Mouse (Mus musculus) layer of hippocampus, postnatal 36 days (tissue): ENCODE measurements around the gene Olfr1350. TPM values are rescaled to one million over a fixed set of nuclear protein-coding genes. Genes with fewer than 3 reads are reported as not detected.
A peak's percentile ranks its signal among the peaks of the same experiment; 100 is the strongest.
"Not testable (repeated sequence)": the region's sequence is repeated elsewhere in the genome, so short reads cannot be mapped to it uniquely, and the experiment has no call there.

Experiments used
- DNase-seq, 2 experiments: peaks; one replicate each; pipeline ENCODE4 v3.0.0; 2022
- total RNA-seq, 2 experiments: library from RNA; stranded (reverse); gene quantifications; 2 replicates each; pipeline ENCODE4 v1.2.3; 2021

Olfr1350 gene
- not detected for total RNA-seq

GRCm38 (mm10) chr7:6564541-6564940, at the start of gene Olfr1350:
Gene Olfr1350 (plus strand): TSS chr7:6564841.
- no peak for DNase-seq

GRCm38 (mm10) chr7:6521666-6522065, 43.0 kb upstream of the Olfr1350 start:
- no peak for DNase-seq

- DNase-seq, result no peak
These were observed 41.8 kb upstream of the Olfr1350 start, which contains the start of gene Olfr1349 for GRCm38 (mm10) chr7:6522850-6523249. Gene Olfr1349 (minus strand): TSS chr7:6522950.

- DNase-seq, result no peak
These were observed 39.6 kb upstream of the Olfr1350 start for GRCm38 (mm10) chr7:6525001-6525400.

- no peak for DNase-seq
These were observed 38.5 kb upstream of the Olfr1350 start for GRCm38 (mm10) chr7:6526141-6526540.

DNA sequence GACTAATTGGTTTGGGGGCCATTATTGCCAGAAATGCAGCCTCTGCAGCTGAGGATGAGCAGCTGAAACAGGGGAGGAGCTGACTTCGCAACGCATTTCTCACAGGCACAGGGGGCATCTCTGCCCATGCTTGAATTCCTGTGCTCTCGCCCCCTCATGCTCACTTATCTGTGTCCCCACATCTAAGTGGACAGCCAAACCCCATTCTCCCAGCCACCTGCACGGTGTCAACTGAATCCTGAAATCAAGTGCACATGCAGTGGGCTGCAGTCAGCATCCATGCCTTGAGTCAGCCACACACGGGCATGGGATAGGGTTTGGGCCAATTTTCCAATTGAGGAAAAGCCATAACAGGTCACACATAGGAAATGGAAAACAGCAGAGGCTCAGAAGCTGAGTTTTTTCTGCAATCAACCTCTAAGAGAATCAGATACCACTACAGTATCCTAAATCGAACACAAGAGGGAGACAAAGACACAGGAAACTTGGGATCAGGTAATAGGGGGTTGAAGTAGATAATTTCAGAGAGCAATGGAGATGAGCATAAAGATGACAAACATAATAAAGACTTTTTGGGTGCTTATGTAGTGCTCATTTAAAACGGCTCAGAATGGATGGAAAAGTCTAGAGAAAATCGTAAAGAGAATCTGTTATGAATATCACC, 21.6 kb downstream of the Olfr1350 start:
- DNase-seq, result peak in 1 of 2 experiments; percentile 9

GRCm38 (mm10) chr7:6588766-6589165, 24.1 kb downstream of the Olfr1350 start:
- DNase-seq, result not testable (repeated sequence)

GRCm38 (mm10) chr7:6603331-6603730, 38.7 kb downstream of the Olfr1350 start:
- DNase-seq, result no peak

Other genes starting within 250 kb of the Olfr1350 start
- 10 to 100 TPM; 10.4 to 13.1 TPM for gene Zfp583, start 233.6 kb upstream of the Olfr1350 start, total RNA-seq
- 1 to 10 TPM; 6.0 to 8.0 TPM for gene Gm3854, start 221.1 kb upstream of the Olfr1350 start, total RNA-seq
- gene Zfp78, start 201.6 kb upstream of the Olfr1350 start, total RNA-seq, result 1 to 10 TPM; 5.3 to 5.8 TPM
- 10 to 100 TPM in 1 of 2 experiments, 1 to 10 TPM in 1; 6.0 to 12.0 TPM for gene Zfp28, start 181.5 kb upstream of the Olfr1350 start, total RNA-seq
- gene Smim17, start 166.1 kb upstream of the Olfr1350 start, total RNA-seq, result 10 to 100 TPM; 21.3 to 24.2 TPM
- gene Gm20715, start 154.6 kb upstream of the Olfr1350 start, total RNA-seq, result under 1 TPM; 0.45 to 0.68 TPM
- gene Olfr1344, start 126.2 kb upstream of the Olfr1350 start, total RNA-seq, result 1 to 10 TPM in 1 of 2 experiments, under 1 TPM in 1; 0.99 to 2.4 TPM
- under 1 TPM; 0.08 to 0.12 TPM for gene Olfr1336, start 108.7 kb upstream of the Olfr1350 start, total RNA-seq
- not detected for gene Olfr1346, start 97.7 kb upstream of the Olfr1350 start, total RNA-seq
- not detected for gene Olfr5, start 77.9 kb upstream of the Olfr1350 start, total RNA-seq
- not detected for gene Olfr1347, start 65.1 kb upstream of the Olfr1350 start, total RNA-seq
- not detected for gene Olfr1348, start 56.1 kb upstream of the Olfr1350 start, total RNA-seq
- gene Olfr1349, start 41.9 kb upstream of the Olfr1350 start, total RNA-seq, result not detected
- gene Zim1, start 131.6 kb downstream of the Olfr1350 start, total RNA-seq, result 10 to 100 TPM in 1 of 2 experiments, 1 to 10 TPM in 1; 8.9 to 10.5 TPM
- gene Peg3, start 165.6 kb downstream of the Olfr1350 start, total RNA-seq, result 100 to 1,000 TPM; 178 to 188 TPM
- 10 to 100 TPM; 29.4 to 32.9 TPM for gene Usp29, start 165.7 kb downstream of the Olfr1350 start, total RNA-seq